Mouse (Mus musculus) R1 (cell line): ENCODE data around the gene Pdcd10.

Experiments
- DNase-seq: peaks from one replicate; pipeline ENCODE4 v3.0.0-alpha.2; 2018; ENCODE audit warnings: low read depth, low spot score

Pdcd10 gene

DNA sequence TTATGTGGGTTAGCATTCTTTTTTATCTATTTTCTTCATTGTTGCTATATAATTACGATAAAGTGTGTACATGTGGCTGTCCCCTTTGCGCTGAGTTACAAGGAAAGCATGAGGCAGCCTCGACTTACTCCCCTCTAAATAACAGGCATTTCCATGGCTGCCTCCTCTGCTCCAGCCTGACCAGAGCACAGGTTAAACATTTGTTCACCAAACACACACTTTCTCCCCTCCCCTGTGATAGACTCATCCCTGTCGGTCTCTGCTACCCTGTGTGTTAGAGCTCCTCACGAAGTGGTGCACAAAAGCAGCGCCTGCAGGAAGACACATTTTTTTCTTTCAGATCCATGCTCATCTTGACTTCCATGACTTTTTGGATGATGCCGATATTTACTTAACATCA, 82.0 kb downstream of the Pdcd10 start:
- DNase-seq: no peak

- DNase-seq: no peak
Measured at GRCm38 (mm10) chr3:75468154-75468553, 88.5 kb downstream of the Pdcd10 start.
